Mouse (Mus musculus): ENCODE data around the gene Sult2b1. TPM values are rescaled to one million over a fixed set of nuclear protein-coding genes. Genes with fewer than 3 reads are reported as not detected.
A peak's percentile ranks its signal among the peaks of the same experiment; 100 is the strongest.

The Sult2b1 gene
- polyA plus RNA-seq, 1 experiment from 2014 or later = 7.9 TPM

GRCm38 (mm10) chr7:45708221-45708761 lies 76.2 kb downstream of the Sult2b1 start:
- H3K27me3 ChIP-seq (ENCODE audit: control insufficient read depth, insufficient read depth, low read depth, low read length) = no peaks in the 10 kb centered on the region
- H3K27ac ChIP-seq (ENCODE audit: low read length) = no peak overlapping the region
- ATAC-seq (ENCODE audit: low read depth) = no peak
- peaks cover 43% of the 10 kb centered on the region for H3K4me1 ChIP-seq (replicated peaks; ENCODE audit: control insufficient read depth, insufficient read depth, low read length)
- H3K4me3 ChIP-seq (ENCODE audit: low read length) = peak overlapping the region; percentile 68; the same call in 1 of the 2 replicates
- no peaks in the 10 kb centered on the region for H3K9me3 ChIP-seq (ENCODE audit: control insufficient read depth, low read length)
- peak overlapping the region; percentile 80 for H3K9ac ChIP-seq (ENCODE audit: low read length)
- 29% methylated on average over 13 of the region's 13 CpGs for WGBS
- peaks cover 24% of the 10 kb centered on the region for H3K36me3 ChIP-seq (ENCODE audit: control insufficient read depth, insufficient read depth, low read length)
- H3K4me2 ChIP-seq (ENCODE audit: low read depth, low read length) = peak overlapping the region; percentile 97

DNA sequence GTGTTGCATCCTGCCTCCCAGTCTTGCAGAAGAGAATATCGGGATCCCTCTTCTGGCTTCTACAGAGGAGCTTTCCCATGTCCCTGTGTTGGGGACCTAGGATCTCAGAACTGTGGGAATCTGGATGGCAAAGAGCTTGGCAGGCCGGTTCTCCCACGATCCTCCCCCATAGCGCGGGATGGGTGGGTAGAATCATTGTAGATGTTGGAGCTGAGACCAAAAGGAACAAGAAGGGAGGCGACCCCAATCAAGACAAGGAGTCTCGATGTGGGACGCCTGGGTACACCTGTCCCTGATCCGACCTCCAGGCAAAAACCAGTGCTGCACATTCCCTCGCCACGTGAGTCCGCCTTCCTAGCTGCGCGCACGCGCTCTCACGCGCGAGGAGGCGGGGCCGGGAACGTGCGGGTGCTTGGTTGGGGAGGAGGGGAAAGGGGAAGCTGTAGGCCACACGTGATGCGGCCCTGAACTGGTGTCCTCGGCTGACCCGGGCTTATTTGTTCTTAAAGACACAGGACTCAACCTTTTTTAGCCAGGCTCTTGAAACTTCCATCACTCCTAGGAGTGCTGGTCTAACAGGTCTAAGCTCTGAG lies 77.0 kb downstream of the Sult2b1 start:
- Histone ChIP-seq H3K36me3 (ENCODE audit: control insufficient read depth, insufficient read depth, low read length) (peaks cover 16% of the 10 kb centered on the region; the same call in 1 of the 2 replicates), H3K4me3 (ENCODE audit: low read length) (peak overlapping the region; percentile 68), H3K9me3 (ENCODE audit: control insufficient read depth, low read length) (no peaks in the 10 kb centered on the region), H3K27ac (ENCODE audit: low read length) (peak overlapping the region; percentile 43), H3K9ac (ENCODE audit: low read length) (peak overlapping the region; percentile 80), H3K27me3 (ENCODE audit: control insufficient read depth, insufficient read depth, low read depth, low read length) (no peaks in the 10 kb centered on the region), H3K4me1 (replicated peaks; ENCODE audit: control insufficient read depth, insufficient read depth, low read length) (peaks cover 40% of the 10 kb centered on the region), H3K4me2 (ENCODE audit: low read depth, low read length) (peak overlapping the region; percentile 97)
- 0% methylated on average over 27 of the region's 27 CpGs for WGBS
- peak; percentile 23 for ATAC-seq (ENCODE audit: low read depth)

DNA sequence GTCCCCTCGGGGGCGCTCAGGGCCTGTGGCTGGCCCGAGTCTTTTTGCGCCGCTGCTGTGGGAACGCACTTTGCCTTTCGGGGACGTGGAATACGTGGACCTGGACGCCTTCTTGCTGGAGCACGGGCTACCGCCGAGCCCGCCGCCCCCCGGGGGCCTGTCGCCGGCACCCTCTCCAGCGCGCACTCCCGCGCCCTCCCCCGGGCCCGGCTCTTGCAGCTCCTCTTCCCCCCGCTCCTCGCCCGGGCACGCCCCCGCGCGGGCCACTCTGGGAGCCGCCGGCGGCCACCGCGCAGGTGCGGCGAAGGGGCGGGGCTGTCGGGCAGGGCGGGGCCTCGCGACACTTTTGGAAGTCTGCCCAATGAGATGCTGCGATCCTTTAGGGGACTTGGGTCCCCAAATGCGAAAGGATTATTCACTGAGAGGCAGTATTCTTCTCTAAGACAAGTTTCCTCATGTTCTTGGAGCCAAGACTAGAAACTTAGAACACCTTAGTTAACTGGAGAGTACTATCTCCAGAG lies 77.7 kb downstream of the Sult2b1 start:
- peak overlapping the region; percentile 97 for H3K4me2 ChIP-seq (ENCODE audit: low read depth, low read length)
- peak overlapping the region; percentile 53 for H3K27ac ChIP-seq (ENCODE audit: low read length)
- H3K9me3 ChIP-seq (ENCODE audit: control insufficient read depth, low read length) = no peaks in the 10 kb centered on the region
- WGBS = under 1% methylated on average over 26 of the region's 45 CpGs
- H3K27me3 ChIP-seq (ENCODE audit: control insufficient read depth, insufficient read depth, low read depth, low read length) = no peaks in the 10 kb centered on the region
- peaks cover 11% of the 10 kb centered on the region; the same call in 1 of the 2 replicates for H3K36me3 ChIP-seq (ENCODE audit: control insufficient read depth, insufficient read depth, low read length)
- peak overlapping the region; percentile 68 for H3K4me3 ChIP-seq (ENCODE audit: low read length)
- peaks cover 40% of the 10 kb centered on the region for H3K4me1 ChIP-seq (replicated peaks; ENCODE audit: control insufficient read depth, insufficient read depth, low read length)
- peak overlapping the region; percentile 80 for H3K9ac ChIP-seq (ENCODE audit: low read length)
- ATAC-seq (ENCODE audit: low read depth) = 0 out of 2 replicates have a peak, but pooled peaks have one; percentile 5

DNA sequence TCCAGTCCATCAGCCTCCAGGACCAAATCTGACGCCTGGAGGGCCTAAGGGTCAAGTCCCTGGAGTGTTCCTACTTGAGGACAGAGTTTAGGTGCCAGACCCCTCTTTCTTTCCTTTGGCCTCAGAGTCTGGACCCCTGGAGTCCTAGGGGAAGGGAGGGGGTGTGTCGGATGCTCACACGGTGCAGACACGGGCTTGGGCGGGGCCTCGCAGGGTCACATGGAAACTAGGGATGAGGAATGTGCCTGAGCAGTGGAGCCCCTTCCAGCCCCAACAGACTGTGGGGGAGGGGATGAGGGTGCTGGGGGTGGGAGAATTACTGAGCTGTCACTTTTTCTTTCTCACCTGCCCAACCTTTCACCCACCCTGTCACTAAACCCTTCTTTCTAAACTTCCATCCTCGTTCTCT lies 78.6 kb downstream of the Sult2b1 start:
- peaks cover 3% of the 10 kb centered on the region; the same call in 1 of the 2 replicates for H3K36me3 ChIP-seq (ENCODE audit: control insufficient read depth, insufficient read depth, low read length)
- peak overlapping the region; percentile 78 for H3K27ac ChIP-seq (ENCODE audit: low read length)
- H3K4me3 ChIP-seq (ENCODE audit: low read length) = peak overlapping the region; percentile 68
- H3K4me1 ChIP-seq (replicated peaks; ENCODE audit: control insufficient read depth, insufficient read depth, low read length) = peaks cover 42% of the 10 kb centered on the region
- H3K9ac ChIP-seq (ENCODE audit: low read length) = peak overlapping the region; percentile 80
- WGBS = 0% methylated on average over 7 of the region's 7 CpGs
- H3K9me3 ChIP-seq (ENCODE audit: control insufficient read depth, low read length) = no peaks in the 10 kb centered on the region
- peak overlapping the region; percentile 97 for H3K4me2 ChIP-seq (ENCODE audit: low read depth, low read length)
- H3K27me3 ChIP-seq (ENCODE audit: control insufficient read depth, insufficient read depth, low read depth, low read length) = peaks cover 5% of the 10 kb centered on the region; the same call in 1 of the 2 replicates
- no peak for ATAC-seq (ENCODE audit: low read depth)

DNA sequence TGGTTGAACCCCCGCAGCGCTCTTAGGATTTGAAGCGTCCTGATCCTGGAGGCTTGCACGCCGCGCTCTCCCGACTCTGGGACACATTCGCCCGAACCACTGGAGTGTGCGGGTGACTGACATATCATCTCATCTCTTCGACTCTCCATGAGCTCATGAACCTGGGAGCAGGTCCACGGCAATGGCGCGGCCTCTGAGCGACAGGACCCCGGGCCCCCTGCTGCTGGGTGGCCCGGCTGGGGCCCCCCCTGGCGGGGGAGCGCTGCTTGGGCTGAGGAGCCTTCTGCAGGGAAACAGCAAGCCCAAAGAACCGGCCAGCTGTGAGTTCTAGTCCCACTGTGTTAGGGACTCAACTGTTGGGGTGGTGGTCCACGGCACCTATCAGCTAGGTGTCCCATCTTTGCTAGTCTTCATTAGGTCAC lies 79.0 kb downstream of the Sult2b1 start:
- no peaks in the 10 kb centered on the region for H3K9me3 ChIP-seq (ENCODE audit: control insufficient read depth, low read length)
- H3K4me2 ChIP-seq (ENCODE audit: low read depth, low read length) = peak overlapping the region; percentile 97
- H3K4me1 ChIP-seq (replicated peaks; ENCODE audit: control insufficient read depth, insufficient read depth, low read length) = peaks cover 45% of the 10 kb centered on the region
- peak overlapping the region; percentile 68 for H3K4me3 ChIP-seq (ENCODE audit: low read length)
- H3K36me3 ChIP-seq (ENCODE audit: control insufficient read depth, insufficient read depth, low read length) = no peaks in the 10 kb centered on the region
- no peak for ATAC-seq (ENCODE audit: low read depth)
- peak overlapping the region; percentile 78 for H3K27ac ChIP-seq (ENCODE audit: low read length)
- H3K9ac ChIP-seq (ENCODE audit: low read length) = peak overlapping the region; percentile 80
- WGBS = 2% methylated on average over 21 of the region's 21 CpGs
- peaks cover 8% of the 10 kb centered on the region for H3K27me3 ChIP-seq (ENCODE audit: control insufficient read depth, insufficient read depth, low read depth, low read length)

DNA sequence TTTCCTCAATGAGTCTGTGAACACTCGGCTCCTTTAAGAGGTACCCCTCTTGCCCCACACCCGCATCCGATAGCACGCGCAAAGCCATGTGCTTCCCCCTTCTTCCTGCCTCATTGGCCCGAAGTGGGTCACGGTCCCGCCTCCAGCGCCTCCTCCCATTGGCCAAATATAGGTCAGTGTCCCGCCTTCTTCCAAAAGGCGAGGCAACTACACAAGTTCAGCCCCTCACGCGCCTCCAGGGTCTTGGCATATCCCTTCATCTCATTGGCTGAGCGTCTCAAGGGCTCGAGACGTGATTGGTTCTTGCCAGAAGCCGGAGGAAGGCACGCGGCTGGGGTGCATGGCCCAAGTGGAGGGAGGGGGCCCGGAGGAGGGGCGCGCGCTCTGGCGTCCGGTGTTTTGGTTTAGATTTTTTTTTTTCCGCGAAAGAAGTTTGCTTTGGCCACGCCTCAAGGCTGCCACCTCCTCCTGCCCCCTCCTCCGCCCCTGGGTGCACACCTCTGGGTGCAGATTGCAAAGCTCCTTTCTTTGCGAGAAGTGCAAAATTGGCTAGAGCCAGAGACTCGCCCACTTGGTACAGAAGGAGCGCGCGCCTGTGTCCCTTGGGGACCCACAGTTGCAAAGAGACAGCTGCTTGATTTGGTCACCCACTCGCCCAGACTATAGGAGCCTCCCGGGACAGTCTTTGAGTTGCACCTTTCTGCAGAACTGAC lies 79.6 kb downstream of the Sult2b1 start, which contains the start of gene Dbp:
TSS of gene Dbp (plus strand) at position 359 of the 713 bp plus-strand sequence.
- peak; percentile 91 for ATAC-seq (ENCODE audit: low read depth)
- H3K4me1 ChIP-seq (replicated peaks; ENCODE audit: control insufficient read depth, insufficient read depth, low read length) = peaks cover 50% of the 10 kb centered on the region
- under 1% methylated on average over 36 of the region's 36 CpGs for WGBS
- peaks cover 13% of the 10 kb centered on the region for H3K27me3 ChIP-seq (ENCODE audit: control insufficient read depth, insufficient read depth, low read depth, low read length)
- H3K27ac ChIP-seq (ENCODE audit: low read length) = peak within 1 kb of the TSS; percentile 79
- H3K4me2 ChIP-seq (ENCODE audit: low read depth, low read length) = peak within 1 kb of the TSS; percentile 97
- no peaks in the 10 kb centered on the region for H3K9me3 ChIP-seq (ENCODE audit: control insufficient read depth, low read length)
- no peaks in the 10 kb centered on the region for H3K36me3 ChIP-seq (ENCODE audit: control insufficient read depth, insufficient read depth, low read length)
- peak within 1 kb of the TSS; percentile 80 for H3K9ac ChIP-seq (ENCODE audit: low read length)
- H3K4me3 ChIP-seq (ENCODE audit: low read length) = peak within 1 kb of the TSS; percentile 68

DNA sequence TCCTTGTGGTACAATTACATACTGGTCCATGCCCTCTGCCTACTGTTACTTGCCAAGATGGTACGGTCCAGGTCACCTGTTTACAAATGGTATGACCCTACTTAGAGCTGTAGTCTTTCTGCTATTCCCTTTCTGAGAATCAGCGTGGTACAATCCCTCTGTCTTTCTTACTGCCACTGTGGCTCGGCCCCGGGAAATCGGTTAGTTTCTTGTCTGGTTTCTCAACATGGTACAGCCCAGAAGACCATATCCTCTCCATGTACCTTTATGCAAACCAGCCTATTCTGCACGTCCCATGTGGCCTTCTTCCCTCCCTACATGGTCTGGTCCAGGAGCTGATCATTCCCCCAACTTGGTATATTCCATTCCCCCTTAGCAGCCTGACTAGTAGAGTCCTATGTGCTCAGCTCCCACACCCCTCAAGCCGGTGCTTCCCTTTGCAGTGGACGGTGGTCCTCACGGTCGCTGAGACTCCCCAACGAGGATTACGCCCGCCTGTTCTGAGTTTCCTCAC lies 80.4 kb downstream of the Sult2b1 start:
- Histone ChIP-seq H3K36me3 (ENCODE audit: control insufficient read depth, insufficient read depth, low read length) (no peaks in the 10 kb centered on the region), H3K4me3 (ENCODE audit: low read length) (peak overlapping the region; percentile 68), H3K27me3 (ENCODE audit: control insufficient read depth, insufficient read depth, low read depth, low read length) (peaks cover 21% of the 10 kb centered on the region), H3K9me3 (ENCODE audit: control insufficient read depth, low read length) (no peaks in the 10 kb centered on the region), H3K9ac (ENCODE audit: low read length) (peak overlapping the region; percentile 60), H3K27ac (ENCODE audit: low read length) (peak overlapping the region; percentile 79), H3K4me2 (ENCODE audit: low read depth, low read length) (peak overlapping the region; percentile 97), H3K4me1 (replicated peaks; ENCODE audit: control insufficient read depth, insufficient read depth, low read length) (peaks cover 50% of the 10 kb centered on the region)
- WGBS = 2% methylated on average over 13 of the region's 13 CpGs
- peak; percentile 44 for ATAC-seq (ENCODE audit: low read depth)

DNA sequence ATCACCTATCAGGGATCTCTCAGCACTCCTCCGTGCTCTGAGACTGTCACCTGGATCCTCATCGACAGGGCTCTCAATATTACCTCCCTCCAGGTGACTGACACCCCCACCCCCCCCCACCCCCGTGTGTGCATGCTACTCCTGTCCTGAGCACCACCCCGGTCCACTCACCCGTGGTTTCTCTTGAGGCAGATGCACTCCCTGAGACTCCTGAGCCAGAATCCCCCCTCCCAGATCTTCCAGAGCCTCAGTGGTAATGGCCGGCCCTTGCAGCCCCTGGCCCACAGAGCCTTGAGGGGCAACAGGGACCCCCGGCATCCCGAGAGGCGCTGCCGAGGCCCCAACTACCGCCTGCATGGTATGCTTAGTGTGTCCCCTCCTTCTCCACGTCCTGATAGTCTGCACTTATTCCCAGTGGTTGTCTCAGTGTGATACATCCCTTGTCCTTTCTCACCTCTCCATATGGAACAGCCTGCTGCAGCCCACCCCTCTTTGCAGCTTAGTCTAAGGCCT lies 80.9 kb downstream of the Sult2b1 start:
- WGBS = 35% methylated on average over 12 of the region's 12 CpGs
- H3K27ac ChIP-seq (ENCODE audit: low read length) = peak overlapping the region; percentile 79

More for the DNA sequence above, 80.9 kb downstream of the Sult2b1 start:
- peak overlapping the region; percentile 97 for H3K4me2 ChIP-seq (ENCODE audit: low read depth, low read length)
- ATAC-seq (ENCODE audit: low read depth) = no peak
- peak overlapping the region; percentile 68 for H3K4me3 ChIP-seq (ENCODE audit: low read length)
- no peaks in the 10 kb centered on the region for H3K9me3 ChIP-seq (ENCODE audit: control insufficient read depth, low read length)
- peaks cover 25% of the 10 kb centered on the region for H3K27me3 ChIP-seq (ENCODE audit: control insufficient read depth, insufficient read depth, low read depth, low read length)
- no peaks in the 10 kb centered on the region for H3K36me3 ChIP-seq (ENCODE audit: control insufficient read depth, insufficient read depth, low read length)
- H3K9ac ChIP-seq (ENCODE audit: low read length) = peak overlapping the region; percentile 60
- H3K4me1 ChIP-seq (replicated peaks; ENCODE audit: control insufficient read depth, insufficient read depth, low read length) = peaks cover 50% of the 10 kb centered on the region

All from lung, embryonic 16.5 days (tissue).